Mouse (Mus musculus) monocyte, adult 2 months (primary cell): ENCODE data around the gene Dagla.

Experiments used
- DNase-seq, 2 experiments: peaks; one replicate each; pipeline ENCODE4 v3.0.0; 2022; ENCODE audit warnings: low spot score in 2 of 2, low read depth in 1 of 2

The Dagla gene

DNA sequence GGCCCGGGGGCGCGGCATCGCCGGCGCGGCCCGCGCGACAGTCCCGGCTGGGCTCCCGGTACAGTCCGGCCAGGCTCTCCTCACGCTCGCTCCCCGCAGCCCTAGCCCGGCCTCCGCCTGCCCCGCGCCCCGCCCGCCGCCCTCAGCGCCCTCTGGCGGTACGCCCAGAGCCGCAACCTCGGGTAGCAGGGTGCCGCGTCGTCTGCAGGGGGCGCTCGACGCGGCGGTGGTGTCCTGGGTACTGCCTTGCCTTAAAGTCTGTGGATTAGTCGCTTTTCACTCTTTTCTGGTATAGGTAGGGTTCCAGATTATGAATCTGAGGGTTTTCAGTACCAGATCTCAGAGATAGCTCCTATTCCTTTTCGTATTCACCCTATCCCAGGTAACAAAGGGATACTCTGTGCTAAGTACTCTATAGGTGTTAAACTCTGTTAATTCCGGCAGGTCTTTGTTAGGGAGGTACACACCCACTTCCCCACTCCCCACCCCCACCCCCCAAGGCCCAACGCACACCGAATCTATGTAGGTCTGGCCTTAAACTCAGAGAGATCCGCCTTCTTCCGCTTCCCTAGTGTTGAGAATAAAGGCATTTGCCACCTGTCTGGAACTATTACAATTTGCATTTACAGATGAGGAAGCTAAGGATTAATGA is 63.9 kb downstream of the Dagla start, which contains the start of gene Myrf:
Myrf (minus strand) TSS at position 95 of the 652 bp plus-strand sequence.
- peak; percentile 31 to 66 for DNase-seq

- DNase-seq = no peak
Measured at GRCm38 (mm10) chr19:10239975-10240653, 64.6 kb downstream of the Dagla start.

GRCm38 (mm10) chr19:10239419-10239818 is 65.3 kb downstream of the Dagla start:
- no peak for DNase-seq

DNA sequence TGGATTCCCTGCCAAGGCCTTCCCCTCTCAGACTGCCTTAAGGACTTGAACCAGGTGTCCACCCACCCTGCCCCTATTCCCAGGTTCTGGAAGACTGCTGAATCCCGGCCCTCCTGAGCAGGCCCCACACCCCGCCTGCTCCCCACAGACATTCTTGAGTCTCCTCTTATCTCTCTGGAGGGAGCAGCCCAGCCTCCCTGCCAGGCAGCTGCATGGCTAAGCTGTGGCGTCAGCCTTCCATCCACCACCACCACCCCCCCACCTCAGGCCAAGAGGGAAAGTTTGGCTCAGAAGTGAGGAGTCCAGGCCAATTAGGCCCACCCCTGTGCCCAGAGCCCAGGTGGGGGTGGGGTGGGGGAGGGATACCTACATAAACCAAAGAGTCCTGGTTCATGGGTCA is 66.2 kb downstream of the Dagla start:
- DNase-seq = no peak

DNA sequence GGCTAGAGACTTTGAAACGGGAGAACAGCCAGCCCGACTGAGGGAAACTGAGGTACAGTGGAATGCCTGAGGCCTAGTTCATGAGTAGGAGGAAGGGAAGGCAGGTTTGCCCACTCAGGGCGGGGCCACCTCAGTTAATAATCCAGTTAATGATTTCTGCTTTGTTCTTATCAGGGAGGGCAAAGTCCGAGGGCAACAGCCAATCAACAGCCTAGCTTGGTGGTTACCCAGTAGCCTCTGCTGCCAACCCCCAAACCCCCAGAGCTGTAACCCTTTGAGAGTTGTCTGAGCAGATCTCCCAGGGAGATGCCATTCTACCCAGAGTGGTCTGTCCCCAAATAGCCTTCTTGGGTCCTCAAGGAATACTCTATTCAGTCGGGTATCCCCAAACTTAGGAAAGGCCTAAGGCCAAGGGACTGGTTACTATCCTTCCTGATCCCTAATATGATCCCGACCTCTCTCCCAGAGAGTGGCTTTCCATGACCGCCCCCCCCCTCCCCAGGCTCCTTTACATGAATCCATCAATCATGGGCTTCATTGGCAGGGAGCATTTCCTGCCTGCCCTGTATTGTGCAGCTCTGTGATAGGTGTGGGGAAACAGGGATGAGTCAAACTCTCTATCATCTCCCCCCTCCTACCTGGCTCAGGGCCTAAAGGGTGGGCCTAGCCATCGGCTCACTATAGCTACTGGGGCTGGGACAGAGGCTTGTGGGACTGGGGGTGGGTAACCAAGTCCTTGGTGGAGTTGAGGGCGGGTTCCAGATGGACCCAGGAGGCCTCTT is 68.7 kb downstream of the Dagla start:
- DNase-seq = no peak

DNA sequence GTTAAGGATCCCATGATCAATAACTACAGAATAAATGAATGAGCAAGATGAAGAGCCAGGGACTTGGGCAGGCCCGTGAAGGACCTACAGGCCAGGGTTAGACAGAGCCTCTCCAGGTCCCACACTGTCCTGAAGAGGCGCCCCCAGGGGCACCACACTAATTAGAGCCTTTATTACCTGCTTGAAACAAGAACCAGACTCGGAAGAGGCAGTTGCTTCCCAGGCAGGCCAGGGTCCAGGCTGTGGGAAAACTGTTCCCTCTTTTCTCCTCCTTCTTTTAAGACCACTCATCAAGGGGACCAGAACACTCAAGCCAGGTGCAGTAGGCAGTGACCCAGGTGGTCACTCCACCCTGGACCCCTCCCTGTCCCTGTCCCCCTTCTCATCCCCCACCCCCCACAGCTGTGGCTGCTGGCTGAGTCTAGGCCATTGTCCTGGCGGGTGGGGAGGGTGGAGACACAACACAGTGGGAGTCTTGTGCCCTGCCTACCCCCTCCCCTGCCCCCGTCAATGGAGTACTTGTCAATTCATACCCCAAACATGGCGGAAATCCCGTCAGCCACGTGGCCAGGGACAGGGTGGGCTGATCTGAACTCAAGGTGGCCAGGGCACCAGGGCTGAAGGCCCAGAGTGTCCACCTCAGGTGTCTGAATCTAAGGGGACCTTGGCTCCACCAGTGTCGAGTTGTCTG is 72.2 kb downstream of the Dagla start:
- DNase-seq = no peak

DNA sequence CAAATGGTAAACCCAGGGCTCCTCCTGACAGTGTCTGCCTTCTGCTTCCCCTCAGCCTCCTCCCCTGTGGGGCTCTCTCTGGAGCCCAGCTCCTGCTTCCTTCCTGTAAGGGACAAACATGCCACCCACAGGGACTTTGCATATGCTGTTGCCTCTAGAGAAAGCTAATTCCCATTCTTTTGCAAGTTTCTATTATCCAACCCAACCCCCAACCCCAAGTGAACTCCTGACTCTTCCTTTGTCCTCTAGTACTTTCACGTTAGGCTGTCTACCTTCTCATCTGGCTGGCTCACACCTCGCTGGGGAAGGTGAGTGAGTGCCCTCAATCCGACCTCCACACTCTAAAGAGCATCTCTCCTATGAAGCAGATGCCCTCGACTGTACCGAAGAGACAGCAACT is 72.8 kb downstream of the Dagla start:
- no peak for DNase-seq

DNA sequence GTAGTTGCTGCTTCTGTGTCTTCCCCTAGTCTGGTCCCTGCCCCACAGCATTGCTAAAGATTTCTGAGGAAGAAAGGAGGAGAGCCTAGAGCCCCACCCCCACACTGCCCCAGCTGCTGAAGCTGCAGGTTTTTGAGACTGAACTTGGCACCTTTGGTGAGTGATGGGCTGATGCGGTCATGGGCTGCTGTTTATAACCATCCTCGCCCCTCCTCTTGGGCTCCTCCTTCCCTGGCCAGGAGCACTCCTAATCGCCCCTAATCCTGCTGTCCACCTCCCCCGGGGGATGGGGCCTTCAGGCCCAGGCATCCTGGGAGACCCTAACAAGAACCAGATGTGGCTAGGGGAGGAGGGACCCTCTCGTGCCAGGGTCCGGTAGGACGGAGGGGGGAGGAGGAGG is 73.7 kb downstream of the Dagla start:
- DNase-seq = no peak

DNA sequence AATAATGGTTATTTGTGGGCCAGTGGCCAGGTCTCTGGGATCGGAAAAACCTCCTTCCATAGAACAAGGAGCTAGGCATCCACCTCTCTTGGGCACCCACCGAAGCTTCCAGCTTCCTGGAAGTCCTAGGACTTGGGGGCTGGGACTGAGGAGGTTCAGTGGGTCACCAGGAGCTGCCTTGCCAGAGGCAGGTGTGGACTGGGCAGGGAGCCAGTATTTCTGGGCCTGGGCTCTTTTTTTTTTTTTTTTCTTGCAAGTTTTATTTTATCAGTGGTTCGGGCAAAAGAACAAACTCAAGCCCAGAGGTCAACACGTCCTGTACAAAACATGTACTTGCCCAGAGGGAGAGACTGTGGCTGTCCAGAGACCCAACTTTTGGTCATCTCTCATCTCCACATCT is 78.9 kb downstream of the Dagla start:
- no peak for DNase-seq

- DNase-seq = no peak
Measured at GRCm38 (mm10) chr19:10224637-10225453, 79.8 kb downstream of the Dagla start.

- DNase-seq = no peak
Measured at GRCm38 (mm10) chr19:10223561-10223960, 81.1 kb downstream of the Dagla start.

DNA sequence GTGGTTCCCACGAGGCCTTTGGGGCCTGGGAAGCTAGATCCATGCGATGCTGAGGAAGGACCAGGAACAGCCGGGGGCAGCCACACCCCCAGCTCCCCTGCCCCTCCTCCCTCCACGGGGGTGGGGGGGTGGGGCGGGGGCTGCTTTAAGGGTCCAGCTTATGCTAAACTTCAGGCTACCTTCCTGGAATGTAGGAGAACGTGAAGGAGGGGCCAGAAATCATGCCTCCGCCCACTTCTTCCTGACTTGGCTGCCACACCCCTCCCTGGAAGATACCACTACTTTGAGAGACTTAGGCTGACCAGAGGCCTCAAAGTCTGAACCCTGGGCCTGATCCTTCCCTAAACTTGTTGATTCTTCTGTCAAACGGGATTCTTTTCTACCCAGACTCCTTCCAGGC is 82.0 kb downstream of the Dagla start:
- no peak for DNase-seq

DNA sequence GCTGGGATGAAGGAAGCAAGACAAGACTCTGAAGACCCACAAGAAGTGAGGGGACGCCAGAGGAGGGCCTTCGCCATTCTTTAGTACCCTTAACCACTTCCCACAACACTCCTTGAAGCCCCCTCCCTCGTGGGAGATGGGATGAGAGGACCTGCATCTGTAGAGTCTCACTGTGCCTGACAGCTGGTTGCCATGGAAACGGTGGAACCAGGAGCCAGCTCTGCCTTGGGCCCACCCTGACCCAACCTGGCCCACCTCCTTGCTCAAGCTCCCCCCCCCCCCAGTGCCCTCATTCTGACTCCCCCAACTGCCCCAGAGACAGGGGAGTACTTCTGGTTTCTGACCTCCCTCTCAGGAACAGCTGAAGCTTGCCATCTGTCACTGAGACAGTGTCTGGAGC is 83.1 kb downstream of the Dagla start:
- no peak for DNase-seq

DNA sequence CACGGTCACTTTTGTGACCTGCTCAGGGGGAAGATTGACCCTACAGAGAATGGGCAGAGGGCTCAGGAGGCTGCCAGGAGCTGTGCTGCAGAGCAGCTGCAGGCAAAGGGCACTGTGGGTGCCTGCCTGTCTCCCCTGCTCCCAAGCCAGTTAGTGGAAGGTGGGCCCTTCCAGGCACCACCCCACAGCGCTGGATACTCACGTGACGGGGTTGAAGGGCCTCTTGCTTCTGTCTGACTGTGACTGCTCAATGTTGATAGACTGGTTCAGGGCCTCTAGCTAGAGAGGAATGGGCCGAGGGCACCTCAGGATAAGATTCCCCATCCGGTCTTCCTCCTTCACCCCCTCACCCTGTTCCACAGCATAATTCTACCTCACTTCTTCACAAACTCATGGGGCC is 85.1 kb downstream of the Dagla start:
- no peak for DNase-seq

- no peak for DNase-seq
Measured at GRCm38 (mm10) chr19:10219108-10219507, 85.6 kb downstream of the Dagla start.

- DNase-seq = no peak
Measured at GRCm38 (mm10) chr19:10216101-10216500, 88.6 kb downstream of the Dagla start.

DNA sequence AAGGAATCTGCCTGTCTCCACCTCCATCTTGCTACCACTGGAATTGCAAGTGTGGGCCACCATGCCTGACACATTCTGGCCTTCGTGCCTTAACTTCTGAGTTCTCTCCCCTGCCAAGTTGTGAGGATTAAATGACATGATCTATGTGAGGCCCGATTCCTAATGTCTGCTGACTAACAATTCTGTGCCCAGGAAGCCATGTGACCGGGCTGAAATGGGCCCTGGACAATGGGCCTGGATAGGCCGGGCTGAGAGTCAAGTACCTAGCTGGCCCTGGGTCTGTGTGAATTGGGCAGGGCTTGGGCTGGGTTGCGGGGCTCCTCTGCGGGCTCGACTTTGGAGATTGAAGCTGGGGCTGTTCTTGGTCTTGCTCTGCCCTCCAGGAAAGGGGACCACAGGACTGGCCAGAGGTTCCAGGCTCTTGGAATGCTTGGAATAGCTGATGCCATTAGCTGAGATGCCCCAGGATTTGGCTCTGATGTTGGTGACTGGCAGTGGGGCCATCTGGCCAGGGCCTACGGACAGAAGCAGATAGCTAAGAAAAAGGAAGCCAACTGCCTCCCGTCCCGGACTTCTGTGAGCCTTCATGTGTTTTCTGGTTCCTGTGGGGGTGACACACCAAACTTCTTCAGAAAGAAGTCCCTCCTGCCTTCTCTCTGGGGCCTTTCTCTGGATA is 90.7 kb downstream of the Dagla start:
- DNase-seq = no peak

DNA sequence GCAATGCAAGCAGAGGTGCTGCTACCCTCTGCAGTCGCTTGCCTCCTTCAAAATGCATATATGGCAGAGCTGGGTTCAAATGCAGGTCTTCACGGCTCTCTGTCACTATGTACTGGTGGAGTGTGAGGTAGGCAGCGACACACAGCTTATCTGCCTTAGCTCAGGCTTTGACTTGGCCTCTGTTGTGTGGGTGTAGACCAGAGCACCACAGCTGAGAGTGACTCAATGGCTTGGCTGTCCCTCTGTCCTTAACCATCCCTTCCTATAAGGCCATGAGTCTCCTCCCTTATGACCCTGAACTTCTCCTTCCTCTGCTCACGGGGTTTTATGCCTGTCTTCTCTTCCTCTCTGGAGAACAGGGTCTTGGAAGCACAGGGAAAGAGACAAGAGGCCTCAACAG is 93.8 kb downstream of the Dagla start:
- DNase-seq = no peak

DNA sequence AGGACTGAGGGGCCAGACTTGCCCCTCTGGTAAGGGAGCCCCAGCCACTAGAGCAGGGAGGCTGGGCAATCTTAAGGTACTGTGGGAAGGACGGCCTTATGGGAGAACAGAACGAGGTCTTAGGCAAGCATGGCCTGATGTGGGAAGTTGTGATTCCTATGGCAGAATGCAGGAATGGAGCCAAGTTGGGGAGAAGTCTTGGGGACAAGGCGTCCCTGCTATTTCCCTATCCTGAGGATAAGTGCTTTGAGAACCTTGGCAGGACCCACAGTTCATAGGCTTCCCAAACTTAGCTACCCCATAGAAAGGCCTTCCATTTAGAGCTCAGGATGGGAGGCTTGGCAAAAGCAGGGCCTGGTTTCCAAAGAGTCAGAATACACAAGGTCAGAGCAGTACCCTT is 95.8 kb downstream of the Dagla start:
- DNase-seq = no peak

DNA sequence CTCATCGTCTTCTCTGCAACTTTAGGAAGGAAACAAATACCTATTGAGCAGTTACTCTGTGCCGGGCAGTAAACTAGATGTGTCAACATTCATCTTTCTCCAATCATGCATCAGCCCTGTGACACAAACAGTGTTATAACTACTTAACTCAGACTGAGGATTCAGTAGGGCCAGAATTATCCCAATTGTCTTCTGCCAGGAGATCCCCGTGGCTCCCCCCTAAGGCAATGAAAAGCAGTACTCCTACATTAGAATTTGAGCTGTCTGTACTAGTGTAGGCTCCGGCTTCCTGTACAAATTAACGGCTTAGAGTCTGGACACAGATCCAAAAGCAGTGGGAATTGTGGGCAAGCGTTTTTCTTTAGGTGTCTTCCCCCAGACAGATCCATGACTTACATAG is 99.6 kb downstream of the Dagla start:
- DNase-seq = no peak
